Mouse (Mus musculus): Measurements from ENCODE around the gene Lcor.

Gene Lcor

GRCm38 (mm10) chr19:41482190-41482908 lies at the start of gene Lcor:
TSS of gene Lcor (plus strand) at chr19:41482637.
- peak; percentile 81 for DNase-seq (ENCODE audit: low read depth, low spot score)

GRCm38 (mm10) chr19:41435366-41435765 lies 47.1 kb upstream of the Lcor start:
- no peak for DNase-seq (ENCODE audit: low read depth, low spot score)

GRCm38 (mm10) chr19:41436461-41436860 lies 46.0 kb upstream of the Lcor start:
- DNase-seq (ENCODE audit: low read depth, low spot score) = no peak

GRCm38 (mm10) chr19:41438953-41439352 lies 43.5 kb upstream of the Lcor start:
- no peak for DNase-seq (ENCODE audit: low read depth, low spot score)

GRCm38 (mm10) chr19:41441446-41441845 lies 41.0 kb upstream of the Lcor start:
- no peak for DNase-seq (ENCODE audit: low read depth, low spot score)

GRCm38 (mm10) chr19:41441911-41442607 lies 40.4 kb upstream of the Lcor start:
- DNase-seq (ENCODE audit: low read depth, low spot score) = no peak

GRCm38 (mm10) chr19:41442608-41442969 lies 39.8 kb upstream of the Lcor start:
- DNase-seq (ENCODE audit: low read depth, low spot score) = no peak

GRCm38 (mm10) chr19:41444491-41444890 lies 37.9 kb upstream of the Lcor start:
- no peak for DNase-seq (ENCODE audit: low read depth, low spot score)

- DNase-seq (ENCODE audit: low read depth, low spot score) = no peak
Observed at GRCm38 (mm10) chr19:41445013-41445610, 37.3 kb upstream of the Lcor start.

GRCm38 (mm10) chr19:41445723-41446122 lies 36.7 kb upstream of the Lcor start:
- no peak for DNase-seq (ENCODE audit: low read depth, low spot score)

GRCm38 (mm10) chr19:41447166-41447565 lies 35.3 kb upstream of the Lcor start:
- DNase-seq (ENCODE audit: low read depth, low spot score) = no peak

- DNase-seq (ENCODE audit: low read depth, low spot score) = no peak
Observed at GRCm38 (mm10) chr19:41447760-41448159, 34.7 kb upstream of the Lcor start.

- no peak for DNase-seq (ENCODE audit: low read depth, low spot score)
Observed at GRCm38 (mm10) chr19:41449415-41450075, 32.9 kb upstream of the Lcor start.

- no peak for DNase-seq (ENCODE audit: low read depth, low spot score)
Observed at GRCm38 (mm10) chr19:41452166-41452565, 30.3 kb upstream of the Lcor start.

GRCm38 (mm10) chr19:41454601-41455000 lies 27.8 kb upstream of the Lcor start:
- no peak for DNase-seq (ENCODE audit: low read depth, low spot score)

- DNase-seq (ENCODE audit: low read depth, low spot score) = no peak
Observed at GRCm38 (mm10) chr19:41455091-41455626, 27.3 kb upstream of the Lcor start.

GRCm38 (mm10) chr19:41457181-41457580 lies 25.3 kb upstream of the Lcor start:
- no peak for DNase-seq (ENCODE audit: low read depth, low spot score)

- DNase-seq (ENCODE audit: low read depth, low spot score) = no peak
Observed at GRCm38 (mm10) chr19:41462166-41462735, 20.2 kb upstream of the Lcor start.

GRCm38 (mm10) chr19:41463841-41464240 lies 18.6 kb upstream of the Lcor start:
- DNase-seq (ENCODE audit: low read depth, low spot score) = no peak

- DNase-seq (ENCODE audit: low read depth, low spot score) = no peak
Observed at GRCm38 (mm10) chr19:41466475-41466874, 16.0 kb upstream of the Lcor start.

- no peak for DNase-seq (ENCODE audit: low read depth, low spot score)
Observed at GRCm38 (mm10) chr19:41473566-41474135, 8.8 kb upstream of the Lcor start.
